Mouse (Mus musculus): ENCODE measurements around the gene Hdac7. TPM values are rescaled to one million over a fixed set of nuclear protein-coding genes. Genes with fewer than 3 reads are reported as not detected.
A peak's percentile ranks its signal among the peaks of the same experiment; 100 is the strongest.

The Hdac7 gene
- polyA plus RNA-seq, 1 experiment from 2014 or later = 28.3 TPM

DNA sequence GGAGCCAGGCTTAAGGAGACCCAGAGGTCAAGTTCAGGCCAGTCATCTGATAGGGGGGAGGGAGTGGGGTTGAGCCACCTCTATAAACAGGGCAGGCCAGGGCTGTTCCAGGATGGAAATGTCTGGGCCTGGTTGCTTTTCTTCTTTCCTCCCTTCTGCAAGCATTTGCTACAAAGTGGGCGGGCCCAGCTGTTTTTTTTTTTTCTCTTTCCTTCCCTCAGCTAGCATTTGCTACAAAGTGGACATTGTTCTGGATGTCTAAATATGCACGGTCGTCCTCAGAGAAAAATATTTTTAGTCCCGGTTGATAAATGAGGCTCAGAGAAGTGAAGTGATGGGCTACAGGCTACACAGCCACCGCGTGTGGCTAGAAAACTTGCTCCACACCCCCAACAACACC lies 89.8 kb downstream of the Hdac7 start:
- Histone ChIP-seq H3K9me3 (ENCODE audit: control insufficient read depth, low read length) (no peaks in the 10 kb centered on the region), H3K27me3 (replicated peaks; ENCODE audit: control insufficient read depth, insufficient read depth, low read length) (no peaks in the 10 kb centered on the region), H3K4me1 (replicated peaks; ENCODE audit: control insufficient read depth, insufficient read depth, low read length) (peaks cover 11% of the 10 kb centered on the region), H3K4me2 (ENCODE audit: low read length) (no peak overlapping the region), H3K9ac (ENCODE audit: low read length) (no peak overlapping the region), H3K4me3 (ENCODE audit: low read depth, low read length) (no peak overlapping the region), H3K27ac (ENCODE audit: low read depth) (no peak overlapping the region), H3K36me3 (ENCODE audit: control insufficient read depth, insufficient read depth, low read length) (no peaks in the 10 kb centered on the region)
- ATAC-seq (replicated peaks; ENCODE audit: low FRiP score, low TSS enrichment, low read depth) (no peak), DNase-seq (ENCODE audit: low spot score) (no peak)
- WGBS = 40% methylated on average over 6 of the region's 6 CpGs

DNA sequence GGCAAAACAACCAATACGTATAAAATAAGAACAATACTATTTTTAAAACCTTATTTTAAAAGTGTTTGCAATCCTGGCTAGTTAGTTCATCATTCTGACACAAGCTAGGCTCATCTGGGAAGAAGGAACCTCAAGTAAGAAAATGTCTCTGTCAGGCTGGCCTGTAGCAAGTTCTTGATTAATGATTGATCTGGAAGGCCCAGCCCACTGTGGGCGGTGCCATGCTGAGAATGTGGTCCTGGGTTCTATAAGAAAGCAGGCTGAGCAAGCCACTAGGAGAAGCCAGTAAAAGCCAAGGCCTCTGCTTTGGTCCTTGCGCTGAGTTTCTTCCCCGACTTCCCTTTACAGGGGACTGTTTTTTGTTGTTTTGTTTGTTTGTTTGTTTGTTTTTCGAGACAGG lies 91.8 kb downstream of the Hdac7 start:
- DNase-seq (ENCODE audit: low spot score) = no peak
- no peak overlapping the region for H3K4me3 ChIP-seq (ENCODE audit: low read depth, low read length)
- no peak overlapping the region for H3K27ac ChIP-seq (ENCODE audit: low read depth)
- no peaks in the 10 kb centered on the region for H3K27me3 ChIP-seq (replicated peaks; ENCODE audit: control insufficient read depth, insufficient read depth, low read length)
- ATAC-seq (replicated peaks; ENCODE audit: low FRiP score, low TSS enrichment, low read depth) = no peak
- peaks cover 11% of the 10 kb centered on the region for H3K4me1 ChIP-seq (replicated peaks; ENCODE audit: control insufficient read depth, insufficient read depth, low read length)
- WGBS = 91% methylated on average over 5 of the region's 5 CpGs
- no peaks in the 10 kb centered on the region for H3K9me3 ChIP-seq (ENCODE audit: control insufficient read depth, low read length)
- no peak overlapping the region for H3K9ac ChIP-seq (ENCODE audit: low read length)
- no peaks in the 10 kb centered on the region for H3K36me3 ChIP-seq (ENCODE audit: control insufficient read depth, insufficient read depth, low read length)
- no peak overlapping the region for H3K4me2 ChIP-seq (ENCODE audit: low read length)

DNA sequence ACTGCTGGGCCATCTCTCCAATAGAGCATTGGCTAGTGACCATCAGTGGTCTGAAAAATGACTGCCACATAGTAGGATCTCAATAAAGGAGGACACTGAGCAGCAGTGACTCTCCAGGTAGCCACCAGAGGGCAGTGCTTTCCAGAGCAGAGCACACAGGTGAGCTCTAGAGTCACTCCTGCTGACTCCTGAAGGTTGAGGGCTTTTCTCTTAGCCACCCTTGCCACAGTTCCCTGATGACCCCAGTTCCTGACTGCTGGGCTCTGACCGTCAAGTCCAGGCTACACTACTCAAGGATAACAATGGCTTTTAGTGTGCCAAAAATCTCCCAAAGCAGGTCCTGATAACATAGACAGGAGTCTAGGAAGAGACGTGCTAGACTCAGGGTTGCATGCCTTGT lies 92.6 kb downstream of the Hdac7 start:
- Histone ChIP-seq H3K27ac (ENCODE audit: low read depth) (no peak overlapping the region), H3K9ac (ENCODE audit: low read length) (no peak overlapping the region), H3K9me3 (ENCODE audit: control insufficient read depth, low read length) (no peaks in the 10 kb centered on the region), H3K27me3 (replicated peaks; ENCODE audit: control insufficient read depth, insufficient read depth, low read length) (no peaks in the 10 kb centered on the region), H3K4me3 (ENCODE audit: low read depth, low read length) (no peak overlapping the region), H3K4me2 (ENCODE audit: low read length) (no peak overlapping the region), H3K4me1 (replicated peaks; ENCODE audit: control insufficient read depth, insufficient read depth, low read length) (peaks cover 11% of the 10 kb centered on the region), H3K36me3 (ENCODE audit: control insufficient read depth, insufficient read depth, low read length) (no peaks in the 10 kb centered on the region)
- ATAC-seq (replicated peaks; ENCODE audit: low FRiP score, low TSS enrichment, low read depth) = no peak
- DNase-seq (ENCODE audit: low spot score) = no peak
- 95% methylated on average over 2 of the region's 2 CpGs for WGBS

- H3K9ac ChIP-seq (ENCODE audit: low read length) = no peak overlapping the region
- no peak overlapping the region for H3K4me3 ChIP-seq (ENCODE audit: low read depth, low read length)
- H3K4me1 ChIP-seq (replicated peaks; ENCODE audit: control insufficient read depth, insufficient read depth, low read length) = peaks cover 11% of the 10 kb centered on the region
- H3K36me3 ChIP-seq (ENCODE audit: control insufficient read depth, insufficient read depth, low read length) = no peaks in the 10 kb centered on the region
- DNase-seq (ENCODE audit: low spot score) (peak; percentile 70), ATAC-seq (replicated peaks; ENCODE audit: low FRiP score, low TSS enrichment, low read depth) (peak; percentile 65; the same call in 1 of the 2 replicates)
- 0 out of 2 replicates have a peak overlapping the region, but pooled peaks have one; percentile 23 for H3K27ac ChIP-seq (ENCODE audit: low read depth)
- WGBS = 40% methylated on average over 12 of the region's 12 CpGs
- H3K4me2 ChIP-seq (ENCODE audit: low read length) = no peak overlapping the region
- no peaks in the 10 kb centered on the region for H3K27me3 ChIP-seq (replicated peaks; ENCODE audit: control insufficient read depth, insufficient read depth, low read length)
- no peaks in the 10 kb centered on the region for H3K9me3 ChIP-seq (ENCODE audit: control insufficient read depth, low read length)
Measured at GRCm38 (mm10) chr15:97750697-97751096, 93.6 kb downstream of the Hdac7 start.

DNA sequence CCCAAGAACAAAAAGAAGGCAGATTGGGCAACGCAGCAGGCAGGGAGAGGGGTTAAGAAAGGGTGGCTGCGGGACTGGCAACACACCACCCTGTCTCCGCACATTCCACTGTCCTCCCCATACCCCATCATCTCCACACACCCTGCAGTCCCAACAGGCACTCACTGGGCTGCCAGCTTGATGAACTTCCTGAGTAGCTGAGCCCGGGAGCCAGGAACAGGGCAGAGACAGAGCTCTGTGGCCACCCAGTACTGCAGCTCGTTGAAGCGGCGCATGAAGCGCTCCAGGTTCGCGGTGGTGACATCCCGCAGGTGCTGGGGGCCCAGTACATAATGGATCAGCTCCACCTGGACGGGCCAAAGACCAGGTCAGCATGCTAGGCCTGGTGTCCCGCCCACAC lies 94.5 kb downstream of the Hdac7 start:
- no peak for ATAC-seq (replicated peaks; ENCODE audit: low FRiP score, low TSS enrichment, low read depth)
- Histone ChIP-seq H3K4me1 (replicated peaks; ENCODE audit: control insufficient read depth, insufficient read depth, low read length) (peaks cover 16% of the 10 kb centered on the region), H3K4me2 (ENCODE audit: low read length) (no peak overlapping the region), H3K4me3 (ENCODE audit: low read depth, low read length) (no peak overlapping the region), H3K27me3 (replicated peaks; ENCODE audit: control insufficient read depth, insufficient read depth, low read length) (no peaks in the 10 kb centered on the region), H3K9ac (ENCODE audit: low read length) (no peak overlapping the region), H3K9me3 (ENCODE audit: control insufficient read depth, low read length) (no peaks in the 10 kb centered on the region), H3K36me3 (ENCODE audit: control insufficient read depth, insufficient read depth, low read length) (no peaks in the 10 kb centered on the region), H3K27ac (ENCODE audit: low read depth) (no peak overlapping the region)
- DNase-seq (ENCODE audit: low spot score) = no peak
- 88% methylated on average over 13 of the region's 13 CpGs for WGBS

GRCm38 (mm10) chr15:97749397-97749796 lies 94.9 kb downstream of the Hdac7 start:
- Histone ChIP-seq H3K4me2 (ENCODE audit: low read length) (no peak overlapping the region), H3K4me1 (replicated peaks; ENCODE audit: control insufficient read depth, insufficient read depth, low read length) (peaks cover 18% of the 10 kb centered on the region), H3K9ac (ENCODE audit: low read length) (no peak overlapping the region), H3K4me3 (ENCODE audit: low read depth, low read length) (no peak overlapping the region), H3K27me3 (replicated peaks; ENCODE audit: control insufficient read depth, insufficient read depth, low read length) (no peaks in the 10 kb centered on the region), H3K36me3 (ENCODE audit: control insufficient read depth, insufficient read depth, low read length) (no peaks in the 10 kb centered on the region), H3K27ac (ENCODE audit: low read depth) (no peak overlapping the region), H3K9me3 (ENCODE audit: control insufficient read depth, low read length) (no peaks in the 10 kb centered on the region)
- no peak for DNase-seq (ENCODE audit: low spot score)
- ATAC-seq (replicated peaks; ENCODE audit: low FRiP score, low TSS enrichment, low read depth) = no peak
- WGBS = 92% methylated on average over 9 of the region's 9 CpGs

- no peak overlapping the region for H3K27ac ChIP-seq (ENCODE audit: low read depth)
- WGBS = 90% methylated on average over 4 of the region's 4 CpGs
- H3K9me3 ChIP-seq (ENCODE audit: control insufficient read depth, low read length) = no peaks in the 10 kb centered on the region
- H3K9ac ChIP-seq (ENCODE audit: low read length) = no peak overlapping the region
- no peak for ATAC-seq (replicated peaks; ENCODE audit: low FRiP score, low TSS enrichment, low read depth)
- H3K36me3 ChIP-seq (ENCODE audit: control insufficient read depth, insufficient read depth, low read length) = no peaks in the 10 kb centered on the region
- H3K4me3 ChIP-seq (ENCODE audit: low read depth, low read length) = no peak overlapping the region
- H3K27me3 ChIP-seq (replicated peaks; ENCODE audit: control insufficient read depth, insufficient read depth, low read length) = no peaks in the 10 kb centered on the region
- H3K4me2 ChIP-seq (ENCODE audit: low read length) = no peak overlapping the region
- DNase-seq (ENCODE audit: low spot score) = no peak
- H3K4me1 ChIP-seq (replicated peaks; ENCODE audit: control insufficient read depth, insufficient read depth, low read length) = peaks cover 18% of the 10 kb centered on the region
Measured at GRCm38 (mm10) chr15:97748964-97749363, 95.3 kb downstream of the Hdac7 start.

- no peaks in the 10 kb centered on the region for H3K36me3 ChIP-seq (ENCODE audit: control insufficient read depth, insufficient read depth, low read length)
- H3K4me1 ChIP-seq (replicated peaks; ENCODE audit: control insufficient read depth, insufficient read depth, low read length) = peaks cover 18% of the 10 kb centered on the region
- no peak overlapping the region for H3K27ac ChIP-seq (ENCODE audit: low read depth)
- no peaks in the 10 kb centered on the region for H3K9me3 ChIP-seq (ENCODE audit: control insufficient read depth, low read length)
- no peak overlapping the region for H3K9ac ChIP-seq (ENCODE audit: low read length)
- no peak for ATAC-seq (replicated peaks; ENCODE audit: low FRiP score, low TSS enrichment, low read depth)
- WGBS = 68% methylated on average over 10 of the region's 10 CpGs
- no peak overlapping the region for H3K4me3 ChIP-seq (ENCODE audit: low read depth, low read length)
- H3K4me2 ChIP-seq (ENCODE audit: low read length) = no peak overlapping the region
- no peaks in the 10 kb centered on the region for H3K27me3 ChIP-seq (replicated peaks; ENCODE audit: control insufficient read depth, insufficient read depth, low read length)
- DNase-seq (ENCODE audit: low spot score) = no peak
Measured at GRCm38 (mm10) chr15:97748309-97748708, 96.0 kb downstream of the Hdac7 start.

- Histone ChIP-seq H3K4me1 (replicated peaks; ENCODE audit: control insufficient read depth, insufficient read depth, low read length) (peaks cover 18% of the 10 kb centered on the region), H3K9me3 (ENCODE audit: control insufficient read depth, low read length) (no peaks in the 10 kb centered on the region), H3K36me3 (ENCODE audit: control insufficient read depth, insufficient read depth, low read length) (no peaks in the 10 kb centered on the region), H3K27ac (ENCODE audit: low read depth) (no peak overlapping the region), H3K4me3 (ENCODE audit: low read depth, low read length) (no peak overlapping the region), H3K27me3 (replicated peaks; ENCODE audit: control insufficient read depth, insufficient read depth, low read length) (no peaks in the 10 kb centered on the region), H3K4me2 (ENCODE audit: low read length) (no peak overlapping the region), H3K9ac (ENCODE audit: low read length) (no peak overlapping the region)
- 88% methylated on average over 4 of the region's 4 CpGs for WGBS
- DNase-seq (ENCODE audit: low spot score) (no peak), ATAC-seq (replicated peaks; ENCODE audit: low FRiP score, low TSS enrichment, low read depth) (no peak)
Measured at GRCm38 (mm10) chr15:97747486-97747885, 96.8 kb downstream of the Hdac7 start.

All from intestine, embryonic 14.5 days (tissue).